Mouse (Mus musculus) erythroblast, adult 5-6 weeks (primary cell): ENCODE results near the gene Il1rl2. TPM values are rescaled to one million over a fixed set of nuclear protein-coding genes. Genes with fewer than 3 reads are reported as not detected.

Experiments
- total RNA-seq, 2 experiments: library from RNA; stranded (forward) in 1 of 2; stranded (reverse) in 1 of 2; fragments of 150-400 nt in 1 of 2; fragments of 200-764, 138-1000 nt in 1 of 2; gene quantifications; 2 replicates each; pipeline versions ENCODE4 v1.2.3 to v1.2.4; 2015 to 2017; ENCODE audit warnings: low replicate concordance in 2 of 2

Il1rl2 gene
- total RNA-seq, 2 experiments from 2014 or later = 0.19 to 4.2 TPM

Other genes with a start within 250 kb of the Il1rl2 start
- gene Il1r1, start 99.5 kb upstream of the Il1rl2 start, total RNA-seq (2015; ENCODE audit: low replicate concordance) = 22.1 and 35.3 TPM in 2 replicates
- 34.5 and 39.0 TPM in 2 replicates for gene Il1r1, start 99.5 kb upstream of the Il1rl2 start, total RNA-seq (2017; ENCODE audit: low replicate concordance)
- 9.6 and 12.1 TPM in 2 replicates for gene Il1rl1, start 105.0 kb downstream of the Il1rl2 start, total RNA-seq (2015; ENCODE audit: low replicate concordance)
- 15.3 and 16.7 TPM in 2 replicates for gene Il1rl1, start 105.0 kb downstream of the Il1rl2 start, total RNA-seq (2017; ENCODE audit: low replicate concordance)
- gene Il18r1, start 140.9 kb downstream of the Il1rl2 start, total RNA-seq (2015; ENCODE audit: low replicate concordance) = 0.58 and 1.5 TPM in 2 replicates
- gene Il18r1, start 140.9 kb downstream of the Il1rl2 start, total RNA-seq (2017; ENCODE audit: low replicate concordance) = 1.5 and 3.4 TPM in 2 replicates
- gene Il18rap, start 190.8 kb downstream of the Il1rl2 start, total RNA-seq (2015; ENCODE audit: low replicate concordance) = 8.1 and 12.1 TPM in 2 replicates
- gene Il18rap, start 190.8 kb downstream of the Il1rl2 start, total RNA-seq (2017; ENCODE audit: low replicate concordance) = 7.7 and 9.3 TPM in 2 replicates